Mouse (Mus musculus): ENCODE measurements at regions not wholly inside any gene's neighbourhood (a gene's known extent, or its start where the extent isn't known, plus 50 kb on each side); places are given as distances from the start of the nearest gene placed in this dataset.

DNA sequence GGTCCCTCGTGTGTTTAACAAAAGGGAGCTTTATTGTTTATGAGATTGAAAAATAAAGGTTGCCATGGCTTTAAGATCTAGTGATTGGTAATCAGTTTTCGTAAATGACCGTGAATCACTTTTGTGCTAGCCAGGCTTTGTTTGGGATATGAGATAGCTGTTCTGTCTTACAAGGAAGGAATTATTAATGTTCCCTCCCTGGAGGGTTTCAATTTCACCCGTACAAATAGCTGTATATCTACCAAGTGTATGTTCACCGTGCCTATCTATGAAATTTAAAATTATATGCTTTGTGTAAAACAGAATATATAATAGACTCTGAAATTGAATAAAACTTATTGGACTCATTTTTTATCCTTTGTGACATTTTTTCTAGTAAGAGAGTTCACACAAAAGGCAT, 268.3 kb upstream of the Apob start:
- TF ChIP-seq GATA1 (IDR thresholded peaks at IDR 0.05; ENCODE audit: borderline replicate concordance, low read length) (no peak), FLI1 (IDR thresholded peaks at IDR 0.05; ENCODE audit: low read length) (no peak)

Measured in megakaryocyte, embryonic 14.5 days (primary cell).